Mouse (Mus musculus) forebrain, embryonic 12.5 days (tissue): Measurements from ENCODE around the gene Gm48551. TPM values are rescaled to one million over a fixed set of nuclear protein-coding genes. Genes with fewer than 3 reads are reported as not detected.

ENCODE experiments used
- ATAC-seq: fragments of 200-750 bp; cut with Nextera tagmentation; 2 replicates; pipeline ENCODE4 v1.8.0; 2017; ENCODE audit warnings: moderate TSS enrichment; ENCODE audit not compliant: low FRiP score
- H3K27ac ChIP-seq: fragments of 300-500 bp; sonication (generic); 2 replicates; pipeline ENCODE4 v1.5.1; 2016; ENCODE audit warnings: mild to moderate bottlenecking
- H3K27me3 ChIP-seq: fragments of 300-500 bp; sonication (generic); 2 replicates; pipeline ENCODE4 v1.6.1; 2016; ENCODE audit warnings: mild to moderate bottlenecking
- H3K36me3 ChIP-seq: fragments of 300-500 bp; sonication (generic); replicated peaks from 2 replicates; pipeline ENCODE4 v1.6.1; 2016; ENCODE audit warnings: mild to moderate bottlenecking
- H3K4me1 ChIP-seq: fragments of 300-500 bp; sonication (generic); 2 replicates; pipeline ENCODE4 v1.6.1; 2016
- H3K4me2 ChIP-seq: fragments of 300-500 bp; sonication (generic); 2 replicates; pipeline ENCODE4 v1.6.1; 2016; ENCODE audit warnings: mild to moderate bottlenecking, moderate library complexity
- H3K4me3 ChIP-seq: fragments of 300-500 bp; sonication (generic); replicated peaks from 2 replicates; pipeline ENCODE4 v1.5.1; 2016; ENCODE audit warnings: mild to moderate bottlenecking
- H3K9ac ChIP-seq: fragments of 300-500 bp; sonication (generic); 2 replicates; pipeline ENCODE4 v1.6.1; 2016; ENCODE audit warnings: mild to moderate bottlenecking
- H3K9me3 ChIP-seq: fragments of 300-500 bp; sonication (generic); 2 replicates; pipeline ENCODE4 v1.6.1; 2016
- WGBS: fragments of 180-500 bp; shearing (Covaris S2); methylation state at CpG from one replicate; pipeline ENCODE4 v1.1.7; 2016; 5-methylcytosine and 5-hydroxymethylcytosine counted together
- polyA plus RNA-seq: library from polyadenylated mRNA; unstranded; fragments of >200 nt; fragmentation: Nextera tagmentation; extraction: Ambion mirVana; gene quantifications from 2 replicates; pipeline ENCODE4 v1.2.1, GENCODE M21; 2016

Gene Gm48551
- 4.2 and 4.6 TPM in 2 replicates for polyA plus RNA-seq

DNA sequence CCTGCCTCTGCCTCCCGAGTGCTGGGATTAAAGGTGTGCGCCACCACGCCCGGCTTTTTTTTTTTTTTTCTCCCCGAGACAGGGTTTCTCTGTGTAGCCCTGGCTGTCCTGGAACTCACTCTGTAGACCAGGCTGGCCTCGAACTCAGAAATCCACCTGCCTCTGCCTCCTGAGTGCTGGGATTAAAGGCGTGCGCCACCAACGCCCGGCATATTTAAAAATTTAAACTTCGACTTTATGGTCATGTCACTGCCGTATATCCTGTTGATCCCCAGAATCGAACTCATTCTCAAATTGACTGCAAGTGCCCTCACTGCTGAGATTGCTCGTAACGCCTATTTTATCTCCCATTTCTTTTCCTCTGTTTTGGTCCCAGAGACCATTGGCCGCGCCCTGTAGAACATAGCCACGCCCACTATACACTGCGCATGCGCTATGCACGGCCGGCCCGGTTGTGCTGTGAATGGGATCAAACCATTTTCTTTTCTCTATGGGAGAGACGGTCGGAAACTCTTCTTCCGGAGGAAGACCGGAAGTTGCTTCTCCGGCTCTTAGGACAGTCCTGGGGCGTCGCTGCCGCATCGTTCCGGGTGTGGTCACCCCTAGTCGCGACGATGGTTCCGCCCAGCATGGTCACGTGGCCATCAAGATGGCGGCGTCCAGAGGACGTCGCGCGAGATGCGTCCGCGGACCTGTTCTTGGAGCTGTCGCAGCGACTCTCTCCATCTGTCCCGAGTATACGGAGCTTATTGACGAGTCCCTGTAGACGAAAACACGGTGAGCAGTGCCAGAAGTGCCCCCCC, at the start of gene Gm48551, which contains the start of gene Dohh:
TSS of gene Gm48551 (plus strand) at position 665 of the 803 bp plus-strand sequence.
TSS of gene Dohh (plus strand) at position 627 of the 803 bp plus-strand sequence.
- H3K9ac ChIP-seq, result peak within 1 kb of the TSS; percentile 81
- peak within 1 kb of the TSS; percentile 80 for H3K27ac ChIP-seq
- peak; percentile 95 for ATAC-seq
- WGBS, result 8% methylated on average over 53 of the region's 54 CpGs
- peak within 1 kb of the TSS; percentile 93 for H3K4me2 ChIP-seq
- peaks cover 31% of the 10 kb centered on the region for H3K36me3 ChIP-seq
- no peaks in the 10 kb centered on the region for H3K9me3 ChIP-seq
- H3K4me1 ChIP-seq, result peaks cover 18% of the 10 kb centered on the region
- peak within 1 kb of the TSS; percentile 77 for H3K4me3 ChIP-seq
- H3K27me3 ChIP-seq, result 0 out of 2 replicates have a peak, but pooled peaks cover 5% of the 10 kb centered on the region

DNA sequence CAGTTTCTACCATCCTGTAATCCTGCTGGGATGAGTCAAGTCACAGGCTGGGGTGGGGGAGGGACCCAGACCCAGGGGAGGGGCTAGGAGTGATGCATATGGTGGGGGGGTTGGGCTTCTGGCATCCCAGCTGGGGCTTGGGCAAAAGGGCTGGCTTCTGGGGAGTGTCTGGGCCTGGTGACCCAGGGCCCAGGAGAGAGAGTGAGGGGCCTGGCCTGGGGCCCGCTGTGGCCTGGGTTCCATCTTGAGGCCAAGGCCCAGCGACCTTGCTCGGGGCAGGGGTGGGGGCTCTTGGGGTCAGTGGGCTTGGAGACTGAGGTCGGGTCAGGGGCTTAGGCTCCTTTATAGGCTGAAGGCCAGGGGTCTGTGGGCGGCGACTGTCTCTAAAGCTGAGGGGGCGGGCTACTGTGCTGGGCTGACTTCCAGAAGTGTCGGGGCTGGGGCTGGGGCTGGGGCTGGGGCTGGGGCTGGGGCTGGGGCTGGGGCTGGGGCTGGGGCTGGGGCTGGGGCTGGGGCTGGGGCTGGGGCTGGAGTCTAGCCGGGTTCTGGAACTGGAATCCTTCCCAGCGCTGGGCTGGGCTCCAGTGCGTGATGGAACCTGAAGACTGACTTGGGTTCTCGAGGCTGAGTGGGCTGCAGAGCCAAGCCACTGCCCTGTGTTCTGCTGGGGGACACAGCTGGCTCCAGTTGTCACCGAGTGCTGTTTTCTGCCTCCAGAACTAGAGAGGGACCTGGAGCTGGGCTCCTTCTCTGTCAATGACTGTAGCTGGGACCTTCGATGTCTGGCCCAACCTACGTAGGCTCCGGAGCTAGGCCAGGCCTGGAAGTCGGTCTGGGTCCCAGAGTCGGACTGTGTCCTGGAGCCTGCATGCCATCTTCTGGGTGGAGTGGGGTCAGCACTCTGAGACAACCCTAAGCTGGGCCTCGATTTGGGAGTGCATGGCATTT, 48.6 kb upstream of the Gm48551 start:
- Histone ChIP-seq H3K4me1 (peaks cover 3% of the 10 kb centered on the region), H3K36me3 (no peaks in the 10 kb centered on the region), H3K9me3 (no peaks in the 10 kb centered on the region), H3K27me3 (peaks cover 52% of the 10 kb centered on the region), H3K27ac (no peak overlapping the region), H3K9ac (no peak overlapping the region), H3K4me3 (no peak overlapping the region), H3K4me2 (no peak overlapping the region)
- ATAC-seq, result no peak
- WGBS, result 48% methylated on average over 17 of the region's 19 CpGs

DNA sequence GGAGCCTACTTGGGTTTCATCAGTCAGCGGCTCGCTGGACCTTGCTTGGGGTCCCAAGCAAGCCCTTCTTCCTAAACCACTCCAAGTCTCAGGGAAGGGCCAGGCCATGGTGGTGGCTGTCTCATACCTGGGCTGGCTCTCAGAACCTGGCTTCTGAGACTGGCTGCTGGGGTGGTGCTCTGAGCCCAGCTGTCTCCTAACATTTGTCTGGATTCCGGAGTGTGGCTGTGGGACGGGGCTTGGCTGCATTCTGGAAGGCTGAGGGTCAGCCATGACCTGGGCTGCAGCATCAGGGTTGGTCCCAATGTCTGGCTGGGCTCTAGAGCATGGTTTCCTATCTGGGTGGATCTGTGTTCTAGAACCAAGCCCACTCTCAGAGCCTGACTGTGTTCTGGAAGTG, 47.7 kb upstream of the Gm48551 start:
- no peak for ATAC-seq
- Histone ChIP-seq H3K4me3 (no peak overlapping the region), H3K9me3 (no peaks in the 10 kb centered on the region), H3K9ac (no peak overlapping the region), H3K4me1 (peaks cover 3% of the 10 kb centered on the region), H3K4me2 (no peak overlapping the region), H3K27ac (no peak overlapping the region), H3K36me3 (no peaks in the 10 kb centered on the region), H3K27me3 (peaks cover 60% of the 10 kb centered on the region)
- WGBS, result 94% methylated on average over 4 of the region's 4 CpGs

DNA sequence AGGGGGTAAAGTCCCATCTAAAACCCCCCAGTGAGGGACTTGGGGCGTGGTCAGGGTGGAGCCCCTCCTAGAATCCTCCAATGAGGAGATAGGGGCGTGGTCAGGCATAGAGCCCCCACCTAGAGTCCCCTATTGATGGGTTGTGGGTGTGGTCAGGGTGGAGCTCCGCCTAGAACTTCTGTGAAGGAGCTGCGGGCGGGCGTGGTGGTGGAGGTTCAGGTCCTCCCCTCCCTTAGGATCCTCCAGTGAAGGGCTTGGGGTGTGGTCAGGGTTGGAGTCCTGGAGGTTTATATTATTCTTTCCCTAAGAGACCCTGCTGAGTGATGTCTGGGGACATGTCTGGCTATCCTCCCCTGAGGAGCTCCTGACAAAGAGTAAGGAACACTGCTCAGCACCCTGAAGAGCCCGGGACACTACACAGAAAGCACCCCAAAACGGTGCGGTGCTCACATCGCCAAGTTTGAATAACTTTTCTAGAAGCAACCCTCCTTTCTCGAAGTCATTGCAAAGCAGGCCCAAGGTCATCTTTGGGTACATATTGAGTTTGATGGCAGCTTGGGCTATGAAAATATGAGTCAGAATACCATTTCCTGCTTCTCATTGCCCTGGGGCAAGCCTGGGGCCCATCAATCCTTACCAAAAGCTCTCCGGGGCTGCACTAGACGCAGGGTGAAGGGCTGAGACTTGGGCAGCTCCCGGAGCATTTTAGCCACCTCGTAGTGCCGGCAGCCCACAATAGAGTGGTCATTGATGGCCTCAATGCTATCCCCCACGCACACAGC, 43.5 kb upstream of the Gm48551 start:
- H3K9me3 ChIP-seq, result no peaks in the 10 kb centered on the region
- peaks cover 71% of the 10 kb centered on the region for H3K27me3 ChIP-seq
- no peak overlapping the region for H3K9ac ChIP-seq
- H3K4me2 ChIP-seq, result no peak overlapping the region
- no peak for ATAC-seq
- no peak overlapping the region for H3K27ac ChIP-seq
- H3K4me1 ChIP-seq, result peaks cover 8% of the 10 kb centered on the region
- WGBS, result 37% methylated on average over 17 of the region's 17 CpGs
- no peak overlapping the region for H3K4me3 ChIP-seq
- H3K36me3 ChIP-seq, result peaks cover 7% of the 10 kb centered on the region

DNA sequence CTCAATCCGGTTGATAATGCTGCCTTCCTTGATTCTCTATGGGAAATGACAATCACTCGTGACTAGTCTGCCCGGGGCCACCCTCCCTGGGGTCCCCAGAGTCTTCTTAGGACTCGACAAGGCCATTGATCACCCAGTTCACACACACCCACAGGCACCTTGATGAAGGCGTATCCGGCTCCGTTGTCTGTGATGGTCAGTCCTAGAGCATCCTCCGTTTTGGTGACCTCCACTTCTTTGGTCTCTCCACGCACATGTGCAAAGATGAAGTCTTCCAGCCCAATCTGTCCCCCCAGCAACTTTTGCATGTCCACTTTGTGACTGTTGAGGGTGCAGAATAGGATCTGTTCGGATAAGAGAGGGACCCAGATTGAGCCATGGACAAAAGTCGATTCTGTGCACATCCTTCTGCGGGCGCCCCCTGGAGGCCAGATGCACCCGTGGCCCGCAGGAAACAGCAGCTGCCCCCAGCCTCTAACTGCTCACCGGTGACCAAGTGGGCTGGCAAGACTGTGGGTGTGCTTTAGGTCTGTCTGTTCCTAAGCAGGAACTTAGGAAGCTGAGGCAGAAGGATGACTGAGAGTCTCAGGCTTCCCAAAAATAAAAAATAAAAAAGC, 42.8 kb upstream of the Gm48551 start:
- H3K4me3 ChIP-seq, result no peak overlapping the region
- no peak overlapping the region for H3K4me2 ChIP-seq
- H3K27me3 ChIP-seq, result peaks cover 78% of the 10 kb centered on the region
- ATAC-seq, result no peak
- H3K36me3 ChIP-seq, result peaks cover 11% of the 10 kb centered on the region
- H3K9me3 ChIP-seq, result no peaks in the 10 kb centered on the region
- no peak overlapping the region for H3K9ac ChIP-seq
- 35% methylated on average over 16 of the region's 16 CpGs for WGBS
- peaks cover 13% of the 10 kb centered on the region for H3K4me1 ChIP-seq
- H3K27ac ChIP-seq, result no peak overlapping the region

DNA sequence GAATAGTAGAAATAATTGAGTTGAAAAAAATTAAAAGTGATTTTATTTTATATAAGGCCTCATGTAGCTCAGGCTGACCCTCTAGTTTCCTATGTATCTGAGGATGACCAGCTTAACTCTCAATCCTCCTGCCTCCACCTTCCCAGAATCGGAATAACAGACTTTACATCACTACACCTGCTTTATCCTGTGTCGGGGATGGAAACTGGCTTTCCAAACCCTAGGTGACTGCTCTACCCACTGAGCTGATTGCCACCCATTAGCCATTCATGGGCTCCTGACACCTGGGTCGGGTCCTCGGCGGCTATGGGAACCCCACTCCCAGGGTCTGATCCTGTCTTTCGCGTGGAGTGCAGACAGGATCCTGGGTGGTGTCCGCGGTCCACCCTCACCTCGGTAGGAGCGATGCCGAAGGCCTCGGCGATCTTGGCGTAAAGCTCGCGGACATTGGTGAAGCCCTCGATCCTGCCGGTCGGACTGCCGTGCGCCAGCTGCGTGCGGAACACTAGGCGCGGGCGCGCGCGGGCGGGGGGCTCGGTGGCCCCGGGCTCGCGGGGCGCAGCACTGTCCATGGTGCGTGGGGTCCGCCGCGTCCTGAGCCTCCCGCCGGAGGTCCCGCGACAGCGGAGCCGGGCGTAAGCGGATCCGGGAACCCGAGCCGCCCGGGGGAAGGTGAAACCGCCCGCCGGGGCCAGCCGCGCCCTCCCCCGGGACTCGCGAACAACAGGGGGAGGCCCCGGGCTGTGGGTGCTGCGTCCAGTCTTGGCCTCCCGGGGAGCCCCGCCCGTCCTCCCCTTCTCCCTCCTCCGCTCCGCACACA, 41.4 kb upstream of the Gm48551 start, which contains the start of gene Gipc3:
TSS of gene Gipc3 (minus strand) at position 581 of the 820 bp plus-strand sequence.
- Histone ChIP-seq H3K27ac (no peak within 1 kb of the TSS), H3K4me2 (peak within 1 kb of the TSS; percentile 65), H3K4me3 (peak within 1 kb of the TSS; percentile 43), H3K9me3 (no peaks in the 10 kb centered on the region), H3K9ac (peak within 1 kb of the TSS; percentile 54), H3K27me3 (peaks cover 84% of the 10 kb centered on the region), H3K36me3 (peaks cover 18% of the 10 kb centered on the region), H3K4me1 (peaks cover 26% of the 10 kb centered on the region)
- ATAC-seq, result no peak
- WGBS, result 5% methylated on average over 64 of the region's 67 CpGs

DNA sequence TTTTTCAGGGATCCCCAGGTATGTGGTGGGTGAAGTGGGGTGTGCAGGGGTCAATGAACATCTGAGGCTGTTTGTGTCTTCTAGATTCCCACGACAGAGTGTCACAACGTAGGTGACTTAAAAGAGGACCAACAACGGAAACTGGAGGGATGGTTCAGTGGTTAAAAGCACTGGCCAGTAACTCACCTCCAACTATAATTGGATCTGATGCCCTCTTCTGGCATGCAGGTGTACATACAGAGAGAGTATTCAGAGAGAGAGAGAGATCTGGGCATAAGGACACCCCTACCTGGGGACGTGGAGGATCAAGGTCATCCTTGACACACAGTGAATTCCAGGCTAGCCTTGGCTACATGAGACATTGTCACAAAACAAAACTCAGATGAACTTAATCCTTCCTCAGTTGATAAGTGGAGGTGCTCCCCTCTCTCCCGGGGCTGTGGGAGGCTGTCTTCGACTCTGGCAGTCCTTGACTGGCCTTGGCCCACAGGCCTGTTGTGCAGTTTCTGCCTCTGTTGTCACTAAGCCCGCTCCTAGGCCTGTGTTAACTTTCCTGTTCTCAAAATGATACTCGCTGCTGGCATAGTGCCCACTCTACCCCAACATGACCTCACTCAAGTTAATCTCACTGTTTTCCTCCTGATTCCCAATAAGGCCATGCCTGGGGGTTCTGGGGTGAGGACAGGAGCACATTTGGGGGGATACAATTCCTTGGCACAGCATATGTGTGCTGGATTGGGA, 39.7 kb upstream of the Gm48551 start:
- Histone ChIP-seq H3K9me3 (no peaks in the 10 kb centered on the region), H3K9ac (no peak overlapping the region), H3K4me1 (peaks cover 35% of the 10 kb centered on the region), H3K27me3 (peaks cover 85% of the 10 kb centered on the region), H3K4me2 (no peak overlapping the region), H3K27ac (no peak overlapping the region), H3K36me3 (peaks cover 26% of the 10 kb centered on the region), H3K4me3 (no peak overlapping the region)
- no peak for ATAC-seq
- 57% methylated on average over 8 of the region's 8 CpGs for WGBS

DNA sequence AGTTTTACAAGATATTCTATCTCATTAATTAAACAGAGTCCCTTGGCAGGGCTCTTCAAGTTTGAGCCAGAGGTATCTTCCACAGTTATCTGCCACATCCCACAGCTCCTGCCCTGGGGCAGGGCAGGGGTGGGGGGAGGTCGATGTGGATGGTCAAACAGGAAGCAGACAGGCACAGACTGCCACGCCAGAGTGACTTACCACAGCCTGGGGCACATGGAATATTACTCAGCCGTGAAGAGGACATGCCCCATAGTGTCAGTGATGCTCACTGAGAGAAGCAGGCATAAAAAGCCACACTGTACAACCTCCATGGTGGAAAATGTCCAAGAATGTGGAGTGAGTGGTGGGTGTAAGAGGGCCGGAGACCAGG, 39.1 kb upstream of the Gm48551 start:
- Histone ChIP-seq H3K9ac (no peak overlapping the region), H3K9me3 (no peaks in the 10 kb centered on the region), H3K4me2 (no peak overlapping the region), H3K27ac (no peak overlapping the region), H3K4me3 (no peak overlapping the region), H3K27me3 (peaks cover 83% of the 10 kb centered on the region), H3K4me1 (peaks cover 40% of the 10 kb centered on the region), H3K36me3 (peaks cover 26% of the 10 kb centered on the region)
- WGBS, result 86% methylated on average over 4 of the region's 4 CpGs
- no peak for ATAC-seq

DNA sequence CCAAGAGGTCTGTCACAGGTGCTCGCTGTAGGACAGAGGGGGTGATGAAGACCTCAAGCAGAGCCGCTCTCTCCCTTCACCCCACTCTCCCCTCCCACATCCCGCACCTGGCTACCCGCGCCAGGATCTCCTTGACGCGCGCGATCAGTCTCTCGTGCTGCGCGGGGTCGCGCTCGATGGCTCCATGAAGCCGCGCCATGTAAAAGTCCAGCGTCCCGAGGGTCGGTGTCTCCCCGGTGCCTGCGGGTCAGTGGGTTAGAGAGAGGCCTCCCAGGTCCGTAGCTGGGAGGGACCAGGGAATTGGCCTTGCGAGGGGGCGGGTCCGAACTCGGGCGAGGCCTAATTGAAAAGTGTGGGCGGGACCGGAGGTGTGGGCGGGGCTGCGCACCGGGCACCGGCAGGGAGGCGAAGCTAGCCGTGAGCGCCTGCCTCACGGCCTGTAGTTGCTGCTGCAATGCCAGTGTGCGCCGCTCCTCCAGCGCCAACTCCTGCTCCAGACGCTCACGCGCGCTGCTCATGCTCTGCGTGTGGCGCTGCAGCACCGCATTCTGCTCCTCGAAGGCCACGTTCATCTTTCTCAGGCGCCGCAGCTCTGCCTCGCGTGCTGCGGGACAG, 37.7 kb upstream of the Gm48551 start:
- Histone ChIP-seq H3K36me3 (peaks cover 26% of the 10 kb centered on the region), H3K27ac (peak overlapping the region; percentile 2; the same call in 1 of the 2 replicates), H3K4me3 (peak overlapping the region; percentile 31), H3K4me2 (peak overlapping the region; percentile 47), H3K4me1 (peaks cover 46% of the 10 kb centered on the region), H3K9ac (peak overlapping the region; percentile 22), H3K9me3 (no peaks in the 10 kb centered on the region), H3K27me3 (peaks cover 69% of the 10 kb centered on the region)
- WGBS, result 4% methylated on average over 53 of the region's 55 CpGs
- ATAC-seq, result no peak

DNA sequence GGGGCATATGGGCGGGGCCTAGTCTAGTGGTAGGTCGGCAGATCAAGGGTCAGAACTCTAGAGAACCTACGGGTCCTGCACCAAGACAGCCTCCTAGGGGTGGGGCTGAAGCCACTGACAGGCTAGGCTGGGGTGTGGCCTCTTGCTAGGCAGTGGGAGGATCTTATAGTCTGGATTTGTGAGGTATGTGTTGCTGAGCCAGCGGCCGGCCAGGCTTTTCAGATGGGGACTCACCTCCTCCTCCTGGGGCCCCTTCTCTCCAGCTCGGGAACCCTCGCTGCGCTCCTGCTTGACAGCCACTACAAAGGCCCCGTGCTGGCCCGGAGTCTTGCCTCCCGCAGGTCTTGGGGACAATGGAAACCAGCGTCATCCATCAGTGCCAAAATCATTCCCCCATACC, 35.1 kb upstream of the Gm48551 start:
- peaks cover 26% of the 10 kb centered on the region for H3K36me3 ChIP-seq
- no peak overlapping the region for H3K27ac ChIP-seq
- 8% methylated on average over 12 of the region's 12 CpGs for WGBS

More for the DNA sequence above, 35.1 kb upstream of the Gm48551 start:
- H3K4me3 ChIP-seq, result peak overlapping the region; percentile 91
- peak overlapping the region; percentile 91 for H3K9ac ChIP-seq
- H3K9me3 ChIP-seq, result no peaks in the 10 kb centered on the region
- peaks cover 48% of the 10 kb centered on the region for H3K27me3 ChIP-seq
- H3K4me1 ChIP-seq, result peaks cover 38% of the 10 kb centered on the region
- no peak for ATAC-seq
- peak overlapping the region; percentile 92 for H3K4me2 ChIP-seq
